Mouse (Mus musculus) brain, embryonic 14.5 days (tissue): ENCODE measurements around the gene Ubr2. TPM values are rescaled to one million over a fixed set of nuclear protein-coding genes. Genes with fewer than 3 reads are reported as not detected.

Experiments used
- DNase-seq: peaks from one replicate; pipeline ENCODE4 v3.0.0-alpha.2; 2011; ENCODE audit warnings: low read depth
- CTCF ChIP-seq: fragments of 200-500 bp; IDR thresholded peaks from 2 replicates; pipeline ENCODE4 v1.5.1; 2012; ENCODE audit warnings: inconsistent platforms, mild to moderate bottlenecking, moderate library complexity, borderline replicate concordance; ENCODE audit not compliant: insufficient read depth, insufficient read length; ENCODE audit errors: extremely low read depth
- POLR2A ChIP-seq: fragments of 200-500 bp; IDR thresholded peaks from 2 replicates; pipeline ENCODE4 v1.6.1; 2012; ENCODE audit warnings: mild to moderate bottlenecking, inconsistent platforms, borderline replicate concordance; ENCODE audit not compliant: poor library complexity, insufficient read depth, insufficient read length, severe bottlenecking; ENCODE audit errors: extremely low read depth
- polyA plus RNA-seq: library from polyadenylated mRNA; depleted of rRNA; stranded (reverse); fragments of >200 nt; gene quantifications from 2 replicates; pipeline ENCODE4 v1.2.3, GENCODE M21; 2012; rRNA removed

Ubr2 gene
- 32.8 and 41.3 TPM in 2 replicates for polyA plus RNA-seq

- DNase-seq, result peak; percentile 98
- TF ChIP-seq CTCF, result peak; percentile 42; the same call in 1 of the 2 replicates
- peak; percentile 38; the same call in 1 of the 2 replicates for TF ChIP-seq POLR2A
These were observed at the start of gene Ubr2 for GRCm38 (mm10) chr17:47009898-47010721. TSS of gene Ubr2 (minus strand) at chr17:47010556.

- TF ChIP-seq CTCF, result no peak
- no peak for TF ChIP-seq POLR2A
- peak; percentile 18 for DNase-seq
These were observed 49.5 kb upstream of the Ubr2 start for GRCm38 (mm10) chr17:47059836-47060360.

GRCm38 (mm10) chr17:47057966-47058365 lies 47.6 kb upstream of the Ubr2 start:
- TF ChIP-seq POLR2A, result no peak
- TF ChIP-seq CTCF, result peak; percentile 34; the same call in 1 of the 2 replicates
- DNase-seq, result no peak

GRCm38 (mm10) chr17:47056476-47056875 lies 46.1 kb upstream of the Ubr2 start:
- no peak for DNase-seq
- TF ChIP-seq CTCF (no peak), POLR2A (no peak)

GRCm38 (mm10) chr17:47055121-47055520 lies 44.8 kb upstream of the Ubr2 start:
- no peak for TF ChIP-seq POLR2A
- TF ChIP-seq CTCF, result no peak

GRCm38 (mm10) chr17:47054613-47055012 lies 44.3 kb upstream of the Ubr2 start:
- DNase-seq, result peak; percentile 6
- TF ChIP-seq CTCF (no peak), POLR2A (no peak)

More at GRCm38 (mm10) chr17:47055121-47055520, 44.8 kb upstream of the Ubr2 start:
- DNase-seq, result no peak

- TF ChIP-seq POLR2A (no peak), CTCF (no peak)
- no peak for DNase-seq
These were observed 40.3 kb upstream of the Ubr2 start for GRCm38 (mm10) chr17:47050678-47051077.

GRCm38 (mm10) chr17:47042866-47043265 lies 32.5 kb upstream of the Ubr2 start:
- no peak for TF ChIP-seq POLR2A
- no peak for TF ChIP-seq CTCF

GRCm38 (mm10) chr17:47038844-47039803 lies 28.8 kb upstream of the Ubr2 start:
- peak; percentile 91 for DNase-seq
- no peak for TF ChIP-seq POLR2A
- TF ChIP-seq CTCF, result peak; percentile 100

More at GRCm38 (mm10) chr17:47042866-47043265, 32.5 kb upstream of the Ubr2 start:
- no peak for DNase-seq

- no peak for TF ChIP-seq POLR2A
- TF ChIP-seq CTCF, result no peak
- no peak for DNase-seq
These were observed 24.2 kb upstream of the Ubr2 start for GRCm38 (mm10) chr17:47034536-47034935.

GRCm38 (mm10) chr17:47033643-47034042 lies 23.3 kb upstream of the Ubr2 start:
- DNase-seq, result peak; percentile 73
- TF ChIP-seq CTCF, result peak; percentile 77
- no peak for TF ChIP-seq POLR2A

GRCm38 (mm10) chr17:47024805-47025204 lies 14.4 kb upstream of the Ubr2 start:
- no peak for TF ChIP-seq CTCF
- no peak for TF ChIP-seq POLR2A
- DNase-seq, result no peak
